Mouse (Mus musculus) ovary, postnatal 10 days (tissue): ENCODE data around the gene Manba.

Experiments used
- DNase-seq: peaks from one replicate; pipeline ENCODE4 v3.0.0; 2022; ENCODE audit warnings: low spot score

Manba gene

GRCm38 (mm10) chr3:135531762-135532161 is 46.4 kb downstream of the Manba start:
- DNase-seq: no peak

GRCm38 (mm10) chr3:135534103-135534502 is 48.7 kb downstream of the Manba start:
- DNase-seq: no peak

- no peak for DNase-seq
Measured at GRCm38 (mm10) chr3:135546212-135546923, 61.0 kb downstream of the Manba start.

- no peak for DNase-seq
Measured at GRCm38 (mm10) chr3:135547298-135547697, 61.9 kb downstream of the Manba start.

GRCm38 (mm10) chr3:135552874-135553273 is 67.5 kb downstream of the Manba start:
- no peak for DNase-seq

GRCm38 (mm10) chr3:135555192-135555591 is 69.8 kb downstream of the Manba start:
- no peak for DNase-seq

GRCm38 (mm10) chr3:135556052-135556587 is 70.7 kb downstream of the Manba start:
- DNase-seq: no peak

GRCm38 (mm10) chr3:135556851-135557662 is 71.6 kb downstream of the Manba start:
- no peak for DNase-seq

GRCm38 (mm10) chr3:135562036-135562435 is 76.6 kb downstream of the Manba start:
- DNase-seq: no peak

- no peak for DNase-seq
Measured at GRCm38 (mm10) chr3:135563163-135563689, 77.8 kb downstream of the Manba start.

GRCm38 (mm10) chr3:135564706-135565105 is 79.3 kb downstream of the Manba start:
- DNase-seq: no peak

GRCm38 (mm10) chr3:135565306-135565705 is 79.9 kb downstream of the Manba start:
- DNase-seq: no peak

- DNase-seq: no peak
Measured at GRCm38 (mm10) chr3:135567888-135568287, 82.5 kb downstream of the Manba start.

- DNase-seq: no peak
Measured at GRCm38 (mm10) chr3:135568633-135569032, 83.2 kb downstream of the Manba start.

GRCm38 (mm10) chr3:135571540-135571939 is 86.1 kb downstream of the Manba start:
- no peak for DNase-seq

- no peak for DNase-seq
Measured at GRCm38 (mm10) chr3:135573051-135573450, 87.6 kb downstream of the Manba start.

GRCm38 (mm10) chr3:135575126-135575525 is 89.7 kb downstream of the Manba start:
- no peak for DNase-seq

- DNase-seq: no peak
Measured at GRCm38 (mm10) chr3:135578588-135579140, 93.3 kb downstream of the Manba start.

GRCm38 (mm10) chr3:135579179-135579578 is 93.8 kb downstream of the Manba start:
- no peak for DNase-seq

GRCm38 (mm10) chr3:135580439-135581275 is 95.2 kb downstream of the Manba start:
- DNase-seq: no peak

GRCm38 (mm10) chr3:135581606-135582117 is 96.3 kb downstream of the Manba start:
- DNase-seq: no peak
